Mouse (Mus musculus): ENCODE measurements around the gene Vmn1r88. TPM values are rescaled to one million over a fixed set of nuclear protein-coding genes. Genes with fewer than 3 reads are reported as not detected.

The Vmn1r88 gene
- polyA plus RNA-seq (2014; fragmentation: Illumina TruSeq; extraction: RNeasy Lipid Tissue Mini Kit (QIAGEN cat#74804); ENCODE audit: low replicate concordance), result 0.04 TPM

GRCm38 (mm10) chr7:13159268-13159667 lies at the start of gene Vmn1r88:
Gene Vmn1r88 (plus strand): TSS chr7:13159568.

DNA sequence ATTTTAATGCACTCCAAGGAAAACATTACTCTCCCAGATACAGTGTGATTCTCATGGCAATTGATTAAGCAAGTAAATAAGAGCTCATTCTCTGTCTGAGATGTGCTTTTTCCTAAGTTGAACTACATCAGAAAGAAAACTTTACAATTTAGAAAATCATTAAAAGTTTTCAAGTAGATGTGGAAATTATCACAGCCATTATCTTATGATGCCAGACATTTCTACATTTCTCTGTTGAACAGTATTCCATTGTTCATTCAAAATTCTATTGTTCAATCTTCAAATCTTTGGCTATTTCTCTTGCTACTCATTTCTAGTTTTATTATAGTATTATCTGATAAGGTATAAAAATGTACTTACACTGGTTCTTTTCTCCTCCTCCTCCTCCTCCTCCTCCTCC lies 39.6 kb upstream of the Vmn1r88 start, which contains the start of gene Vmn1r86:
Gene Vmn1r86, minus strand, starts transcription at position 101 of the 400 bp plus-strand sequence.

DNA sequence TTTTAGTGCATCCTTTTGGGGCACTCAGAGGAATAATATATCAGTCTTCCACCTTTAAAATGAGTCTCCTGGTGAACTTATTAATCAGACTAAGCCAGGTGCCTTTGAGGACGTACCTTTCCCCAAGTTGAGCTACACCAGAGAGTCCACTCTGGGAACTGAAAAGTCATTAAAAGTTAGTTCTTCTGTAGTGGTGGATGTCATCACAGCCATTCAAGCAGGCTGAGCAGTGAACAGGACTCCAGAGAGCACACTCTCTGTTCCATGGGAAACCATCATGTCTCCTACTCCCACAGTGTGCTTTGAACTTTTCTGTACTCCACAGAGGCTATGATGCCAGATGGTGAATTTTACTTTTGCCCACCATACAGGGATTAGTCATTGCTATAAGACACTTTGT lies 19.3 kb upstream of the Vmn1r88 start, which contains the start of gene Vmn1r87:
Gene Vmn1r87, minus strand, starts transcription at position 101 of the 400 bp plus-strand sequence.

DNA sequence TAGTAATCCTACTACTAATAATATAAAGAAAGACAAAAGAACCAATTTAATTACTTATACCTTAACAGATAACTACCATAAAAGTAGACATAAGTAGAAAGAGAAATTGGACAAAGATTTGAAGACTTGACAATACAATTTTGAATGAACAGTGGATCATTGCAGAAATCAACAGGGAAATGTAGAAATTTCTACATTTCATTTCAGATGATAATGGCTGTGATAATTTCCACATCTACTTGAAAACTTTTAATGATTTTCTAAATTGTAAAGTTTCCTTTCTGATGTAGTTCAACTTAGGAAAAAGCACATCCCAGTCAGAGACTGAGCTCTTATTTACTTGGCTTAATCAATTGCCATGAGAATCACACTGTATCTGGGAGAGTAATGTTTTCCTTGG lies 53.4 kb downstream of the Vmn1r88 start, which contains the start of gene Vmn1r89:
Gene Vmn1r89, plus strand, starts transcription at position 301 of the 400 bp plus-strand sequence.

Other genes starting within 250 kb of the Vmn1r88 start
- 9.4 TPM for gene Rps5, start 237.3 kb upstream of the Vmn1r88 start, polyA plus RNA-seq (2014; fragmentation: Illumina TruSeq; extraction: RNeasy Lipid Tissue Mini Kit (QIAGEN cat#74804); ENCODE audit: low replicate concordance)
- gene Rnf225, start 232.2 kb upstream of the Vmn1r88 start, polyA plus RNA-seq (2014; fragmentation: Illumina TruSeq; extraction: RNeasy Lipid Tissue Mini Kit (QIAGEN cat#74804); ENCODE audit: low replicate concordance), result not detected
- 1.1 TPM for gene Zfp324, start 193.7 kb upstream of the Vmn1r88 start, polyA plus RNA-seq (2014; fragmentation: Illumina TruSeq; extraction: RNeasy Lipid Tissue Mini Kit (QIAGEN cat#74804); ENCODE audit: low replicate concordance)
- gene Zfp446, start 181.7 kb upstream of the Vmn1r88 start, polyA plus RNA-seq (2014; fragmentation: Illumina TruSeq; extraction: RNeasy Lipid Tissue Mini Kit (QIAGEN cat#74804); ENCODE audit: low replicate concordance), result 1.6 TPM
- gene Slc27a5, start 161.4 kb upstream of the Vmn1r88 start, polyA plus RNA-seq (2014; fragmentation: Illumina TruSeq; extraction: RNeasy Lipid Tissue Mini Kit (QIAGEN cat#74804); ENCODE audit: low replicate concordance), result not detected
- gene Trim28, start 160.5 kb upstream of the Vmn1r88 start, polyA plus RNA-seq (2014; fragmentation: Illumina TruSeq; extraction: RNeasy Lipid Tissue Mini Kit (QIAGEN cat#74804); ENCODE audit: low replicate concordance), result 7.0 TPM
- 0.19 TPM for gene Zbtb45, start 149.5 kb upstream of the Vmn1r88 start, polyA plus RNA-seq (2014; fragmentation: Illumina TruSeq; extraction: RNeasy Lipid Tissue Mini Kit (QIAGEN cat#74804); ENCODE audit: low replicate concordance)
- 78.8 TPM for gene Chmp2a, start 124.8 kb upstream of the Vmn1r88 start, polyA plus RNA-seq (2014; fragmentation: Illumina TruSeq; extraction: RNeasy Lipid Tissue Mini Kit (QIAGEN cat#74804); ENCODE audit: low replicate concordance)
- gene Ube2m, start 121.3 kb upstream of the Vmn1r88 start, polyA plus RNA-seq (2014; fragmentation: Illumina TruSeq; extraction: RNeasy Lipid Tissue Mini Kit (QIAGEN cat#74804); ENCODE audit: low replicate concordance), result 50.0 TPM
- 0.15 TPM for gene Mzf1, start 104.8 kb upstream of the Vmn1r88 start, polyA plus RNA-seq (2014; fragmentation: Illumina TruSeq; extraction: RNeasy Lipid Tissue Mini Kit (QIAGEN cat#74804); ENCODE audit: low replicate concordance)
- not detected for gene Vmn1r85, start 64.4 kb upstream of the Vmn1r88 start, polyA plus RNA-seq (2014; fragmentation: Illumina TruSeq; extraction: RNeasy Lipid Tissue Mini Kit (QIAGEN cat#74804); ENCODE audit: low replicate concordance)
- gene Vmn1r86, start 39.7 kb upstream of the Vmn1r88 start, polyA plus RNA-seq (2014; fragmentation: Illumina TruSeq; extraction: RNeasy Lipid Tissue Mini Kit (QIAGEN cat#74804); ENCODE audit: low replicate concordance), result not detected
- not detected for gene Vmn1r87, start 19.4 kb upstream of the Vmn1r88 start, polyA plus RNA-seq (2014; fragmentation: Illumina TruSeq; extraction: RNeasy Lipid Tissue Mini Kit (QIAGEN cat#74804); ENCODE audit: low replicate concordance)
- not detected for gene Vmn1r89, start 53.5 kb downstream of the Vmn1r88 start, polyA plus RNA-seq (2014; fragmentation: Illumina TruSeq; extraction: RNeasy Lipid Tissue Mini Kit (QIAGEN cat#74804); ENCODE audit: low replicate concordance)
- 8.7 TPM for gene Lig1, start 117.7 kb downstream of the Vmn1r88 start, polyA plus RNA-seq (2014; fragmentation: Illumina TruSeq; extraction: RNeasy Lipid Tissue Mini Kit (QIAGEN cat#74804); ENCODE audit: low replicate concordance)
- gene Zswim9, start 119.2 kb downstream of the Vmn1r88 start, polyA plus RNA-seq (2014; fragmentation: Illumina TruSeq; extraction: RNeasy Lipid Tissue Mini Kit (QIAGEN cat#74804); ENCODE audit: low replicate concordance), result 3.0 TPM
- 3.4 TPM for gene Pla2g4c, start 165.1 kb downstream of the Vmn1r88 start, polyA plus RNA-seq (2014; fragmentation: Illumina TruSeq; extraction: RNeasy Lipid Tissue Mini Kit (QIAGEN cat#74804); ENCODE audit: low replicate concordance)
- gene Cabp5, start 238.6 kb downstream of the Vmn1r88 start, polyA plus RNA-seq (2014; fragmentation: Illumina TruSeq; extraction: RNeasy Lipid Tissue Mini Kit (QIAGEN cat#74804); ENCODE audit: low replicate concordance), result not detected